Mouse (Mus musculus) forelimb bud, embryonic 11.5 days (tissue): ENCODE results near the gene Aurkc.
"Not testable (repeated sequence)": the region's sequence is repeated elsewhere in the genome, so short reads cannot be mapped to it uniquely, and the experiment has no call there.

Experiments used
- DNase-seq: peaks from one replicate; pipeline ENCODE4 v3.0.0-alpha.2; 2012; ENCODE audit warnings: low read depth, low spot score

The Aurkc gene

GRCm38 (mm10) chr7:6995251-6995650 lies at the start of gene Aurkc:
TSS of gene Aurkc (plus strand) at chr7:6995300.
- not testable (repeated sequence) for DNase-seq

DNA sequence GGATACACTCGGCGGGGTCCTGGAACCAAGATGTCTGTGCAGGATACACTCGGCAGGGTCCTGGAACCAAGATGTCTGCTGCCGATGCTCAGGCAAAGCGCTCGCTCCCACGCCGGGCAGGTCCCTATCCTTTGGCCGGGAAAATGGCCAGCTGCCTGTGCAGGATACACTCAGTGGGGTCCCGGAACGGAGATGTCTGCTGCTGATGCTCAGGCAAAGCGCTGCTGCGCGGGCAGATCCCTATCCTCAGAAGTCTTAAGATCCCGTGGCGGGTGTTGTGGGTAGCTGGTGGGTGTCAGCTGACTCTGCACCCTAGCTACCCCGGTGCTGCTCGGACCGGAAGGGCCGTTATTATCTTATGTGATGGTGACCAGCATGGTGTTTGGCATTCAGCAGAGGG lies 47.0 kb upstream of the Aurkc start:
- DNase-seq: not testable (repeated sequence)

- no peak for DNase-seq
Measured at GRCm38 (mm10) chr7:6956576-6956975, 38.5 kb upstream of the Aurkc start.

- no peak for DNase-seq
Measured at GRCm38 (mm10) chr7:6958574-6958973, 36.5 kb upstream of the Aurkc start.

DNA sequence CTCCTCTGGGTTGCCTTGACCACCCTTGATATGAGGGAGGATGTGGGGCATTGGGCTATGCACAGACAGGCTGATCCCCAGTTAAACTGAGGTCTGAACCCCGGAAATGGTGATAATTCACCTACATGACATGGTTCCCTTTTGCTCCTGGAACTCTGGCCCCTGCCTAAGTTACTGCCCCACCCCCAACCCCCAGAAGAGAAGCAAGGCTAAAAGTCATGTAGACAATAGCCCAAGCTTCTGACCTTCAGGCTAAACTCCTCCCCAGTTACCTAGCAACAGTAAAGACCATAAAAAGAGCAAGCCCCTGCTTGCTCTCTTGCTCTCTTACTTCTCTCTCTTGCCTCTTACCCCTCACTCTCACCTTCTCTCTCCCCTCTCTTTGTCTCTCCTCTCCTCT lies 21.5 kb upstream of the Aurkc start:
- no peak for DNase-seq

DNA sequence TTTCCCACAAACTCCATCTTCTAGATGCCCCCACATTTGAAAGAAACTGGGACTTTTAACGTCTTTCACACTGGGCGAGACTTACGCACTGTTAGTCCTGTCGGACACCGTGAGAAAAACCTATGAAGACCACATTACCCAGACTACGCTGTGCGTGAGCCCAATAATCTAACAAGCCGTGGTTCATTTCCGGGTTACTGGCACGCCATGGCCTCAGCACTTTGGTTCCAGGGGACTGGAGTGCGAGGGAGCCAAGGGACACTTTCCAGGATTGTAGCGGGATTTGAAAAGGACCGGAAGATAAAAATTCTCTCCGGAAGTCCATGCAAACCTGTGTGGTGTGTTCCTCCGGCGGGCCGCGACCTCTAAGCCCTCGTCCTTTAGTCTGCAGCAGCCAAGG lies 18.2 kb upstream of the Aurkc start:
- DNase-seq: no peak

GRCm38 (mm10) chr7:6998914-6999313 lies 3.8 kb downstream of the Aurkc start:
- not testable (repeated sequence) for DNase-seq

DNA sequence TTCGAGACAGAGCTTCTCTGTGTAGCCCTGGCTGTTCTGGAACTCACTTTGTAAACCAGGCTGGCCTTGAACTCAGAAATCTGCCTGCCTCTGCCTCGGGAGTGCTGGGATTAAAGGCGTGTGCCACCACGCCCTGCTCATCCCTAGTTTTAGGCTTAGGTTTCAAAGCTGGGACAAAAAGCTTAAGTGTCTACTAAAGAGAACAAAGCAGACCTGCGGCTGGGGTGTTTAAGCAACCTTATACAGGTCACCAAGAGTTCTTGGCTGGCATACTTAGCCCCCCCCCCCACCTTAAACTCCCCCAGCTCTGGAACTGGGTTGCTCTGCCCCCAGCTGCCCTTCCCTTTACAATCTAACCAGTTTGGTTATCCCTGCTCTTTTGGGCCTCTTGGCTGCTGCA lies 10.3 kb downstream of the Aurkc start:
- not testable (repeated sequence) for DNase-seq

- no peak for DNase-seq
Measured at GRCm38 (mm10) chr7:7027445-7027844, 32.3 kb downstream of the Aurkc start.

DNA sequence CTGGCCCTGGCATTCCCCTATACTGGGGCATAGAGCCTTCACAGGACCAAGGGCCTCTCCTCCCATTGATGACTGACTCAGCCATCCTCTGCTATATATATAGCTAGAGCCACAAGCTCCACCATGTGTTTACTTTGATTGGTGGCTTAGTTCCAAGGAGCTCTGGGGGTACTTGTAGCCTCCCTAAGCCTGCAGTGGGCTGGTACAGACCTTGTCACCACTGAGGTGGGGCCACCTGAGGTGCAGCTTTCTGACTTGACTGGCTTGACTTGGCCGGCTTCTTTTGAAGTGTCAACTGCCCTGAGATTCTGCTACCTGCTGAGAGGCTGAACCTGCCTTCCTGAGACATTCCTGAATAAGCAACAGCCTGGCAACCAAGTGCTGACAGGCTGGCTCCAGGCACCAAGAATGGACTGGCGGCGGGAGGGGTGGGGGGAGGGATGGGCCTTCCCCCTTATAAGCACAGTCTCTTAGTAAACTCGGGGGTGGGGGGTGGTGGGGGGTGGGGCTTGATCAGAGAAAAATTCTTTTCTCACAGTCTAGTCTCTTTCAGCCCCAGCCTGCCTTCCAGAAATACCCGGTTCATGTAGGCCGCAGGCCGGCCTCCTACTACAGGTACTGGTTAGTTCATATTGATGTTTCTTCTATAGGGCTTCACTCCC lies 54.7 kb downstream of the Aurkc start:
- not testable (repeated sequence) for DNase-seq
